Mouse (Mus musculus) limb, embryonic 11.5 days (tissue): Measurements from ENCODE around the gene Rbm43. TPM values are rescaled to one million over a fixed set of nuclear protein-coding genes. Genes with fewer than 3 reads are reported as not detected.
"Not testable (repeated sequence)": the region's sequence is repeated elsewhere in the genome, so short reads cannot be mapped to it uniquely, and the experiment has no call there.

Source experiments
- ATAC-seq: fragments of 200-750 bp; cut with Nextera tagmentation; 2 replicates; pipeline ENCODE4 v1.8.0; 2017; ENCODE audit warnings: low read depth; ENCODE audit not compliant: insufficient number of reproducible peaks, low FRiP score, low TSS enrichment
- DNase-seq: peaks from one replicate; pipeline ENCODE4 v3.0.0-alpha.2; 2015; ENCODE audit warnings: low spot score
- H3K27ac ChIP-seq: fragments of 300-500 bp; sonication (generic); replicated peaks from 2 replicates; pipeline ENCODE4 v1.5.1; 2014; ENCODE audit warnings: low read depth, mild to moderate bottlenecking, low read length
- H3K27me3 ChIP-seq: fragments of 300-500 bp; sonication (generic); 2 replicates; pipeline ENCODE4 v1.6.1; 2014; ENCODE audit warnings: mild to moderate bottlenecking, low read length, mixed read lengths; ENCODE audit not compliant: control insufficient read depth, insufficient read depth
- H3K36me3 ChIP-seq: fragments of 300-500 bp; sonication (generic); 2 replicates; pipeline ENCODE4 v1.6.1; 2014; ENCODE audit warnings: mild to moderate bottlenecking, low read length, moderate library complexity, mixed read lengths; ENCODE audit not compliant: control insufficient read depth, insufficient read depth
- H3K4me1 ChIP-seq: fragments of 300-500 bp; sonication (generic); 2 replicates; pipeline ENCODE4 v1.6.1; 2014; ENCODE audit warnings: low read length, mixed read lengths; ENCODE audit not compliant: control insufficient read depth, insufficient read depth
- H3K4me2 ChIP-seq: fragments of 300-500 bp; sonication (generic); 2 replicates; pipeline ENCODE4 v1.6.1; 2014; ENCODE audit warnings: low read depth, mild to moderate bottlenecking, moderate library complexity; ENCODE audit not compliant: severe bottlenecking
- H3K4me3 ChIP-seq: fragments of 300-500 bp; sonication (generic); 2 replicates; pipeline ENCODE4 v1.5.1; 2014; ENCODE audit warnings: low read depth, low read length
- H3K9ac ChIP-seq: fragments of 300-500 bp; sonication (generic); 2 replicates; pipeline ENCODE4 v1.6.1; 2014; ENCODE audit warnings: mild to moderate bottlenecking, low read length
- H3K9me3 ChIP-seq: fragments of 300-500 bp; sonication (generic); 2 replicates; pipeline ENCODE4 v1.6.1; 2016; ENCODE audit warnings: low read length; ENCODE audit not compliant: control insufficient read depth
- WGBS: fragments of 180-500 bp; shearing (Covaris S2); extraction: QIAGEN DNeasy Blood & Tissue Kit; methylation state at CpG from one replicate; pipeline ENCODE4 v1.1.7; 2014; 5-methylcytosine and 5-hydroxymethylcytosine counted together
- polyA plus RNA-seq: library from polyadenylated mRNA; unstranded; fragments of >200 nt; fragmentation: Nextera tagmentation; extraction: Ambion mirVana; gene quantifications from 2 replicates; pipeline ENCODE4 v1.2.1, GENCODE M21; 2014

Rbm43 gene
- polyA plus RNA-seq, 1 experiment from 2014 or later: 9.1 TPM

DNA sequence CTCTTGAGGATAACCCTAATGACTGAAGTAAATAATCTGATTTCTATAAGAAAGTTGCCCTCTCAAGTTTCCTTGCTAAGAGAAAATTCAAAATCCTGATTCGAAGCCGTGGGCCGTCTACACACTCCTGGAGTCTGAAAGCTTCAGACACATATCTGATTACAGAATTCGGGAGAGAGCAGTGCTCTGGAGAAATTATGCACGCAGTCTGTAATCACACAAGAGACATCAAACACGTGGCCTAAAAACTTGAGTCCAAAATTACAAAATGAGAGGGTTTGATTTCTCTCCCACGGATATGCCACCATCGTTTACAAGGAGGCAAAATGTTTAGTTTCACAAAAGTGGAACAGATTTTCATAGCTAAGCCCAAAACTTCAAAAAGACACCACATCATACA is 29.3 kb downstream of the Rbm43 start:
- Histone ChIP-seq H3K4me1 (no peaks in the 10 kb centered on the region), H3K4me2 (no peak overlapping the region), H3K27ac (no peak overlapping the region), H3K9me3 (no peaks in the 10 kb centered on the region), H3K27me3 (no peaks in the 10 kb centered on the region), H3K36me3 (no peaks in the 10 kb centered on the region), H3K9ac (no peak overlapping the region), H3K4me3 (no peak overlapping the region)
- DNase-seq (no peak), ATAC-seq (no peak)
- WGBS: 86% methylated on average over 8 of the region's 8 CpGs

GRCm38 (mm10) chr2:51892411-51892901 is 42.5 kb downstream of the Rbm43 start:
- Histone ChIP-seq H3K9ac (no peak overlapping the region), H3K9me3 (no peaks in the 10 kb centered on the region), H3K4me1 (no peaks in the 10 kb centered on the region), H3K4me3 (no peak overlapping the region), H3K27me3 (no peaks in the 10 kb centered on the region), H3K36me3 (no peaks in the 10 kb centered on the region), H3K27ac (no peak overlapping the region), H3K4me2 (no peak overlapping the region)
- 90% methylated on average over 12 of the region's 12 CpGs for WGBS
- DNase-seq: no peak
- ATAC-seq: no peak

DNA sequence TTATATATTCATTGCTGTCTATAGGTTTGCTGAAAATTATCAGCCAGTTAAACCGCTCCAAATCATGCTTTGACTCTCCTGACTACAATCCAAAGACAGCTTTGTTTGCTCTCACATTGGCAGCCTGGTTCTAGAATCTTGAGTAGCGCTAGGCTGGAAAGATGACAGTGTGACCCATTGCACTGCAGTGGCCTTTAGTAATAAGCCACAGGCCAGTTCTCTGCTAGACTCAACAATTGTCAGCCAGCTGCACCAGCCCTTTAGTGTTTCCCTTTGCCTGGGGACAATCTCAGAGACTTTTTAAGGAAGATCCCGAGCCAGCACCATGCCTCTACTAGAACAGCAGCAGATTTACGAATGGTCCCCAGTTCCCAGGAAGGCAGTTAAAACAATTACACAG is 44.0 kb downstream of the Rbm43 start:
- Histone ChIP-seq H3K9ac (no peak overlapping the region), H3K27me3 (no peaks in the 10 kb centered on the region), H3K4me2 (no peak overlapping the region), H3K4me3 (no peak overlapping the region), H3K4me1 (no peaks in the 10 kb centered on the region), H3K36me3 (no peaks in the 10 kb centered on the region), H3K27ac (no peak overlapping the region), H3K9me3 (no peaks in the 10 kb centered on the region)
- DNase-seq (no peak), ATAC-seq (no peak)
- 77% methylated on average over 4 of the region's 4 CpGs for WGBS

DNA sequence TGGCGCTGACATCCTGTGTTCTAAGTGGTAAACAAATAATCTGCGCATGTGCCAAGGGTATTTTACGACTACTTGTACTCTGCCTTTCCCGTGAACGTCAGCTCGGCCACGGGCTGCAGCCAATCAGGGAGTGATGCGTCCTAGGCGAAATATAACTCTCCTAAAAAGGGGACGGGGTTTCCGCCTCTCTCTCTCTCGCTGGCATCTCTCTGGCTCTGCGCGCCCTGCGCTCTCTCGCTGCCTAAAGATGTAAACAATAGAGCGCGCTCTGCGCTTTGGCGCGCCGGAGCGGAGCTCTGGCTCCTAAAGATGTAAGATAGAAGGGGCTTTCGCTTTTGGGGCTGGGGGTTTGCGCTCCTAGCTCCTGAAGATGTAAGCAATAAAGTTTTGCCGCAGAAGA is 44.8 kb downstream of the Rbm43 start:
- DNase-seq, H3K27me3 ChIP-seq, H3K9me3 ChIP-seq, H3K4me1 ChIP-seq, H3K4me2 ChIP-seq, H3K4me3 ChIP-seq, H3K36me3 ChIP-seq, ATAC-seq, H3K9ac ChIP-seq, H3K27ac ChIP-seq: not testable (repeated sequence)
- 100% methylated on average over 12 of the region's 26 CpGs for WGBS

DNA sequence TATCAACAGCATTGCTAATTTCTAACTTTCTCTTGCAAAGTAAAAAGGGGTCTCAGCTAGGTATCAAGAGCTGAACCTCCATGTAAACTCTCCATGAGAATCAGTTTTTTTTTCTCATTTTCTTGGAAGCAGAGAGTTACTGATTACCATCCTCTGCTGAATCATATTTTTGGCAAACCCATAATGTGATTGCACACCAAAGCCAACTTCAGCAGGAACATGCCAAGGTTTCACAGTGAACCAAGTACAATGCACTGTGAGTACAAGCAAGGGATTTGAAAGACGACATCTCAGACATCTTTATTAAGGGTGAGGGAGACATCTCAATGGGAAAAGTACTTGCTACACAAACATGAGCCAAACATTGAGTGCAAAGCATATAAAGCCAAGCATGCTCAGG is 54.8 kb downstream of the Rbm43 start:
- Histone ChIP-seq H3K27ac (no peak overlapping the region), H3K9ac (no peak overlapping the region), H3K4me1 (0 out of 2 replicates have a peak, but pooled peaks cover 2% of the 10 kb centered on the region), H3K36me3 (no peaks in the 10 kb centered on the region), H3K4me2 (no peak overlapping the region), H3K9me3 (no peaks in the 10 kb centered on the region), H3K4me3 (no peak overlapping the region), H3K27me3 (no peaks in the 10 kb centered on the region)
- ATAC-seq (no peak), DNase-seq (no peak)
- WGBS: 83% methylated on average over 1 of the region's 1 CpGs

Other genes with a start within 250 kb of the Rbm43 start
- gene Nmi, start 38.3 kb upstream of the Rbm43 start, polyA plus RNA-seq: 8.3 and 8.9 TPM in 2 replicates
- 46.3 and 46.9 TPM in 2 replicates for gene Tnfaip6, start 102.8 kb upstream of the Rbm43 start, polyA plus RNA-seq
- 60.0 and 65.2 TPM in 2 replicates for gene Rif1, start 137.7 kb upstream of the Rbm43 start, polyA plus RNA-seq